Mouse (Mus musculus) liver, adult 2 months (tissue): ENCODE measurements around the gene Btn2a2.

Experiments used
- CTCF ChIP-seq: fragments of 200-500 bp; IDR thresholded peaks from 2 replicates; pipeline ENCODE4 v1.5.1; 2011; ENCODE audit warnings: low read depth, low read length, control low read depth
- POLR2A ChIP-seq: fragments of 200-500 bp; IDR thresholded peaks from 2 replicates; pipeline ENCODE4 v1.6.1; 2011; ENCODE audit warnings: low read length, control low read depth; ENCODE audit not compliant: insufficient read depth; ENCODE audit errors: extremely low read depth

DNA sequence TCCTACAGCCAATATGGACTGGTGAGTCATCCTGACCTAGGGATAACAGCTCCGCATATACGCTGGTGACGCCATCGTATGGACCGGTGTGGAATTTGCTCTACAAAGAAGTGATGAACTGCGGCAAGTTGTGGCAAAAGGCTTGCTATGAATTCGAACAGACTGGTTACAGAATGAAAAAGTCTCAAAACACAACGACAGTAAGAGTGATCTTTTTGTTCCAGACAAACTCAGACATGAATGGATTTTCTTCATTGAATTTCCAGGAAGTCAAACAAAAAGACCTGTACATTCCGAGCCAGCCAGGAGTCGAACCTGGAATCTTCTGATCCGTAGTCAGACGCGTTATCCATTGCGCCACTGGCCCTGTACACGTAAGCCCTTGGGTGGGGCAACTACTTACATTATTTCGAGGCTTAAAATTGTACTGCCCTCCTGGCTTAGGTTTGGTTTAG is 42.1 kb downstream of the Btn2a2 start:
- TF ChIP-seq CTCF (no peak), POLR2A (no peak)
